Mouse (Mus musculus) embryo, embryonic 11 days (tissue): ENCODE results near the gene Patl1.
"Not testable (repeated sequence)": the region's sequence is repeated elsewhere in the genome, so short reads cannot be mapped to it uniquely, and the experiment has no call there.

Experiments used
- DNase-seq: peaks from one replicate; pipeline ENCODE4 v3.0.0-alpha.2; 2015

Gene Patl1

GRCm38 (mm10) chr19:11912037-11912532, at the start of gene Patl1:
Gene Patl1, plus strand, starts transcription at chr19:11912399.
- DNase-seq, result peak; percentile 98

GRCm38 (mm10) chr19:11867837-11868236, 44.4 kb upstream of the Patl1 start:
- no peak for DNase-seq

- DNase-seq, result no peak
Observed at GRCm38 (mm10) chr19:11875006-11875405, 37.2 kb upstream of the Patl1 start, which contains the start of gene Olfr1419. Gene Olfr1419, minus strand, starts transcription at chr19:11875106.

- DNase-seq, result not testable (repeated sequence)
Observed at GRCm38 (mm10) chr19:11878404-11878803, 33.8 kb upstream of the Patl1 start.

GRCm38 (mm10) chr19:11886265-11886664, 25.9 kb upstream of the Patl1 start, which contains the start of gene Olfr1420:
Gene Olfr1420, plus strand, starts transcription at chr19:11886565.
- DNase-seq, result no peak

- DNase-seq, result no peak
Observed at GRCm38 (mm10) chr19:11911021-11911420, 1.2 kb upstream of the Patl1 start.

GRCm38 (mm10) chr19:11911603-11912002, 596 bp upstream of the Patl1 start:
- DNase-seq, result peak; percentile 50

GRCm38 (mm10) chr19:11912533-11913121, 428 bp downstream of the Patl1 start:
- DNase-seq, result peak; percentile 74

GRCm38 (mm10) chr19:11915804-11916203, 3.6 kb downstream of the Patl1 start:
- DNase-seq, result peak; percentile 10

GRCm38 (mm10) chr19:11922068-11922467, 9.9 kb downstream of the Patl1 start:
- DNase-seq, result no peak

GRCm38 (mm10) chr19:11922515-11922914, 10.3 kb downstream of the Patl1 start:
- not testable (repeated sequence) for DNase-seq

- DNase-seq, result no peak
Observed at GRCm38 (mm10) chr19:11926380-11926779, 14.2 kb downstream of the Patl1 start.

- DNase-seq, result peak; percentile 5
Observed at GRCm38 (mm10) chr19:11928025-11928748, 16.0 kb downstream of the Patl1 start.

- not testable (repeated sequence) for DNase-seq
Observed at GRCm38 (mm10) chr19:11946460-11946859, 34.3 kb downstream of the Patl1 start.

- no peak for DNase-seq
Observed at GRCm38 (mm10) chr19:11949878-11950277, 37.7 kb downstream of the Patl1 start.

- DNase-seq, result no peak
Observed at GRCm38 (mm10) chr19:11950747-11951146, 38.5 kb downstream of the Patl1 start.

- DNase-seq, result no peak
Observed at GRCm38 (mm10) chr19:11954206-11954605, 42.0 kb downstream of the Patl1 start.

- DNase-seq, result no peak
Observed at GRCm38 (mm10) chr19:11956636-11957035, 44.4 kb downstream of the Patl1 start.

- no peak for DNase-seq
Observed at GRCm38 (mm10) chr19:11957396-11957795, 45.2 kb downstream of the Patl1 start.

GRCm38 (mm10) chr19:11957846-11958245, 45.6 kb downstream of the Patl1 start:
- no peak for DNase-seq

GRCm38 (mm10) chr19:11964266-11964665, 52.1 kb downstream of the Patl1 start:
- no peak for DNase-seq

- DNase-seq, result peak; percentile 99
Observed at GRCm38 (mm10) chr19:11965023-11965942, 53.1 kb downstream of the Patl1 start, which contains the start of gene Osbp. Gene Osbp, plus strand, starts transcription at chr19:11965941.

GRCm38 (mm10) chr19:11966201-11966636, 54.0 kb downstream of the Patl1 start:
- DNase-seq, result peak; percentile 44
